Mouse (Mus musculus) ovary, adult 18-20 months (tissue): ENCODE results near the gene Slc25a28.
A peak's percentile ranks its signal among the peaks of the same experiment; 100 is the strongest.

ENCODE experiments used
- DNase-seq: peaks from one replicate; pipeline ENCODE4 v3.0.0; 2022; ENCODE audit warnings: low spot score, mixed read lengths

Gene Slc25a28

GRCm38 (mm10) chr19:43674730-43675524 is at the start of gene Slc25a28:
Slc25a28 (minus strand) TSS chr19:43674881.
- DNase-seq: peak; percentile 99

GRCm38 (mm10) chr19:43724194-43724593 is 49.5 kb upstream of the Slc25a28 start:
- DNase-seq: no peak

GRCm38 (mm10) chr19:43723501-43723900 is 48.8 kb upstream of the Slc25a28 start:
- no peak for DNase-seq

GRCm38 (mm10) chr19:43722891-43723290 is 48.2 kb upstream of the Slc25a28 start:
- no peak for DNase-seq

GRCm38 (mm10) chr19:43720061-43720460 is 45.4 kb upstream of the Slc25a28 start:
- DNase-seq: no peak

GRCm38 (mm10) chr19:43711971-43712370 is 37.3 kb upstream of the Slc25a28 start:
- DNase-seq: no peak

GRCm38 (mm10) chr19:43711159-43711916 is 36.7 kb upstream of the Slc25a28 start:
- DNase-seq: no peak

GRCm38 (mm10) chr19:43709317-43709716 is 34.6 kb upstream of the Slc25a28 start:
- no peak for DNase-seq

GRCm38 (mm10) chr19:43708206-43708605 is 33.5 kb upstream of the Slc25a28 start:
- DNase-seq: no peak

- DNase-seq: no peak
Observed at GRCm38 (mm10) chr19:43704787-43705497, 30.3 kb upstream of the Slc25a28 start.

GRCm38 (mm10) chr19:43704211-43704610 is 29.5 kb upstream of the Slc25a28 start:
- DNase-seq: no peak

- DNase-seq: no peak
Observed at GRCm38 (mm10) chr19:43699763-43700155, 25.1 kb upstream of the Slc25a28 start.

- DNase-seq: no peak
Observed at GRCm38 (mm10) chr19:43699021-43699762, 24.5 kb upstream of the Slc25a28 start.

GRCm38 (mm10) chr19:43697666-43698370 is 23.1 kb upstream of the Slc25a28 start:
- DNase-seq: no peak

- DNase-seq: no peak
Observed at GRCm38 (mm10) chr19:43695514-43695964, 20.9 kb upstream of the Slc25a28 start.

GRCm38 (mm10) chr19:43692815-43693214 is 18.1 kb upstream of the Slc25a28 start:
- no peak for DNase-seq

- peak; percentile 97 for DNase-seq
Observed at GRCm38 (mm10) chr19:43689419-43690246, 15.0 kb upstream of the Slc25a28 start, which contains the start of gene Entpd7. Entpd7 (plus strand) TSS chr19:43689672.

GRCm38 (mm10) chr19:43681541-43681940 is 6.9 kb upstream of the Slc25a28 start:
- DNase-seq: no peak

- DNase-seq: no peak
Observed at GRCm38 (mm10) chr19:43679474-43679981, 4.8 kb upstream of the Slc25a28 start.

- DNase-seq: no peak
Observed at GRCm38 (mm10) chr19:43678467-43679003, 3.9 kb upstream of the Slc25a28 start.
